Comparison of ENCODE assay signal across 18 mouse cellular contexts in the genomic region with DNA sequence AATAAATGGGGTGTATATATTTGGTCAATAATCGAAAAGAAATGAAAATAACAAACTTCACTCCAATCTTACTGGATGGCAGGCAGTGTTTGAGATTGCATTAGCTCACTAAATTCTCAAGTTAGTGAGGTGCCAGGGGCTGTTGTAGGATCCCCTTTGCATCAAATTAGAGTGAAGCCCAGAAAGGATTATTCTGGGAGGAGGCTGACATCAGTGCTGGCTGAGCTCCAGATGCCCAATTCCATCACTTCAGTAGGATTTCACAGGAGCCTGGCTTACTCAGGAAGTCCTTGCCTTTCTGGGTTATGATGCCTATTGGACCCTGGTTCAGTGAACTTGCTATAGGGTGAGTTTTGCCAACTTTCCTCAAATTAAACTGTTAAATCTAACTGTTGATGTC.
DNase-seq lines count a peak whose midpoint lies in the region; ATAC-seq lines count a peak whose summit lies in the region.
"Had no signal": no experiment of that assay in that cellular context is flagged by ENCODE, and none has a peak within 500 bp of the region (broad histone marks: within the 10 kb centered on the region; RNA-seq: fewer than 3 reads in every experiment).

No protein-coding gene starts in this region.

- H3K27me3 ChIP-seq in forebrain, embryonic 12.5 days, result no peaks in the 10 kb centered on the region
- no peaks in the 10 kb centered on the region for H3K27me3 ChIP-seq in forebrain, embryonic 10.5 days (ENCODE audit: poor library complexity, severe bottlenecking)
- H3K27me3 ChIP-seq: limb, embryonic 15.5 days had no signal

- H3K27ac ChIP-seq in forebrain, embryonic 12.5 days, result no peak overlapping the region
- H3K27ac ChIP-seq in forebrain, embryonic 10.5 days, result no peak overlapping the region
- H3K27ac ChIP-seq: heart, embryonic 13.5 days; limb, embryonic 15.5 days had no signal

- H3K36me3 ChIP-seq in forebrain, embryonic 12.5 days (replicated peaks), result no peaks in the 10 kb centered on the region
- H3K36me3 ChIP-seq in forebrain, embryonic 10.5 days (replicated peaks), result no peaks in the 10 kb centered on the region
- H3K36me3 ChIP-seq: heart, embryonic 13.5 days; limb, embryonic 15.5 days had no signal

- DNase-seq in forebrain, embryonic 10.5 days (ENCODE audit: extremely low spot score, low spot score), result no peak
- DNase-seq in right cerebral cortex, postnatal 4 days, result peak; percentile 7
- no peak for DNase-seq in right cerebral cortex, adult 2 months (ENCODE audit: low spot score in 2 of 2)
- DNase-seq in cerebellum, postnatal 14 days, result peak; percentile 81 to 82
- no peak for DNase-seq in gastrocnemius, postnatal 10 days
- DNase-seq in lung, postnatal 10 days, result no peak
- DNase-seq in ovary, postnatal 14 days (ENCODE audit: low spot score), result no peak
- DNase-seq: adrenal gland, postnatal 10 days; embryo, embryonic 11 days; heart, postnatal 36 days; kidney, adult 18-20 months; kidney, postnatal 14 days; lung, adult 18-20 months; lung, postnatal 36 days had no signal

- H3K4me2 ChIP-seq in forebrain, embryonic 12.5 days, result no peak overlapping the region
- H3K4me2 ChIP-seq: heart, embryonic 13.5 days; limb, embryonic 15.5 days had no signal

- 100% methylated on average over 1 of the region's 1 CpGs for WGBS in forebrain, embryonic 12.5 days
- 96% methylated on average over 1 of the region's 1 CpGs for WGBS in forebrain, embryonic 10.5 days

- H3K9ac ChIP-seq in forebrain, embryonic 12.5 days, result no peak overlapping the region
- H3K9ac ChIP-seq: heart, embryonic 13.5 days; limb, embryonic 15.5 days had no signal

- H3K4me3 ChIP-seq in forebrain, embryonic 12.5 days (replicated peaks), result no peak overlapping the region
- H3K4me3 ChIP-seq in forebrain, embryonic 10.5 days, result no peak overlapping the region
- H3K4me3 ChIP-seq: heart, embryonic 13.5 days; limb, embryonic 15.5 days had no signal

- ATAC-seq in forebrain, embryonic 12.5 days (ENCODE audit: low FRiP score), result peak; percentile 39; the same call in 1 of the 2 replicates
- ATAC-seq: hindbrain, embryonic 16.5 days had no signal

- H3K9me3 ChIP-seq in forebrain, embryonic 12.5 days, result no peaks in the 10 kb centered on the region
- no peaks in the 10 kb centered on the region for H3K9me3 ChIP-seq in forebrain, embryonic 10.5 days
- H3K9me3 ChIP-seq: heart, embryonic 13.5 days; limb, embryonic 15.5 days had no signal

- peaks cover 15% of the 10 kb centered on the region for H3K4me1 ChIP-seq in forebrain, embryonic 12.5 days
- H3K4me1 ChIP-seq in forebrain, embryonic 10.5 days, result peaks cover 18% of the 10 kb centered on the region
- H3K4me1 ChIP-seq: heart, embryonic 13.5 days had no signal

Comparison
In these comparisons a context has a peak if more than half of its experiments do, and no peak if none do; other contexts are left out.
1. DNase-seq: peak in right cerebral cortex, postnatal 4 days (single experiment) and cerebellum, postnatal 14 days (2 of 2); none in forebrain, embryonic 10.5 days (single experiment), right cerebral cortex, adult 2 months (0 of 2), gastrocnemius, postnatal 10 days (single experiment), lung, postnatal 10 days (single experiment) and ovary, postnatal 14 days (single experiment).